Comparison of ENCODE assay signal across 14 mouse cellular contexts in genomic region chr5:138020961-138021479, GRCm38 (mm10). TPM values are rescaled to one million over a fixed set of nuclear protein-coding genes. Genes with fewer than 3 reads are reported as not detected.
"Had no signal": no experiment of that assay in that cellular context is flagged by ENCODE, and none has a peak within 500 bp of the region (broad histone marks: within the 10 kb centered on the region; RNA-seq: fewer than 3 reads in every experiment).

Gene Smok3a (plus strand): TSS chr5:138021261.
Gene Smok3b (plus strand): TSS chr5:138021429.

RNA-seq across cellular contexts. Expression of gene Smok3a, which starts in this region (rescaled TPM):
- total RNA-seq: neutrophil, adult 5-6 weeks had no signal
- polyA plus RNA-seq: neural tube, embryonic 12.5 days; neural tube, embryonic 13.5 days; neural tube, embryonic 14.5 days; neural tube, embryonic 15.5 days; small intestine, adult 2 months; spleen, adult 2 months; stomach, embryonic 14.5 days; stomach, embryonic 15.5 days; stomach, embryonic 16.5 days; stomach, postnatal 0 days; thymus, adult 2 months; thymus, postnatal 0 days; urinary bladder, adult 2 months had no signal

RNA-seq across cellular contexts. Expression of gene Smok3b, which starts in this region (rescaled TPM):
- total RNA-seq: neutrophil, adult 5-6 weeks had no signal
- polyA plus RNA-seq: neural tube, embryonic 12.5 days; neural tube, embryonic 13.5 days; neural tube, embryonic 14.5 days; neural tube, embryonic 15.5 days; small intestine, adult 2 months; spleen, adult 2 months; stomach, embryonic 14.5 days; stomach, embryonic 15.5 days; stomach, embryonic 16.5 days; stomach, postnatal 0 days; thymus, adult 2 months; thymus, postnatal 0 days; urinary bladder, adult 2 months had no signal
